Mouse (Mus musculus) heart, embryonic 12.5 days (tissue): ENCODE data around the gene Ralbp1. TPM values are rescaled to one million over a fixed set of nuclear protein-coding genes. Genes with fewer than 3 reads are reported as not detected.

Experiments used
- ATAC-seq: fragments of 200-750 bp; cut with Nextera tagmentation; 2 replicates; pipeline ENCODE4 v1.8.0; 2017; ENCODE audit warnings: moderate TSS enrichment, moderate library complexity; ENCODE audit not compliant: insufficient number of reproducible peaks, low FRiP score
- H3K27ac ChIP-seq: fragments of 300-500 bp; sonication (generic); 2 replicates; pipeline ENCODE4 v1.5.1; 2016; ENCODE audit warnings: mild to moderate bottlenecking, moderate library complexity; ENCODE audit not compliant: poor library complexity, severe bottlenecking
- H3K27me3 ChIP-seq: fragments of 300-500 bp; sonication (generic); replicated peaks from 2 replicates; pipeline ENCODE4 v1.6.1; 2016; ENCODE audit warnings: mild to moderate bottlenecking, moderate library complexity
- H3K36me3 ChIP-seq: fragments of 300-500 bp; sonication (generic); 2 replicates; pipeline ENCODE4 v1.6.1; 2016; ENCODE audit warnings: mild to moderate bottlenecking, moderate library complexity
- H3K4me1 ChIP-seq: fragments of 300-500 bp; sonication (generic); replicated peaks from 2 replicates; pipeline ENCODE4 v1.6.1; 2016; ENCODE audit warnings: mild to moderate bottlenecking
- H3K4me2 ChIP-seq: fragments of 300-500 bp; sonication (generic); 2 replicates; pipeline ENCODE4 v1.6.1; 2016; ENCODE audit warnings: mild to moderate bottlenecking, moderate library complexity
- H3K4me3 ChIP-seq: fragments of 300-500 bp; sonication (generic); 2 replicates; pipeline ENCODE4 v1.5.1; 2016; ENCODE audit warnings: mild to moderate bottlenecking
- H3K9ac ChIP-seq: fragments of 300-500 bp; sonication (generic); 2 replicates; pipeline ENCODE4 v1.6.1; 2016; ENCODE audit warnings: mild to moderate bottlenecking, moderate library complexity
- H3K9me3 ChIP-seq: fragments of 300-500 bp; sonication (generic); replicated peaks from 2 replicates; pipeline ENCODE4 v1.6.1; 2016; ENCODE audit warnings: mild to moderate bottlenecking, moderate library complexity
- WGBS: fragments of 180-500 bp; shearing (Covaris S2); methylation state at CpG from one replicate; pipeline ENCODE4 v1.1.7; 2016; 5-methylcytosine and 5-hydroxymethylcytosine counted together
- polyA plus RNA-seq: library from polyadenylated mRNA; unstranded; fragments of >200 nt; fragmentation: Nextera tagmentation; extraction: Ambion mirVana; gene quantifications from 2 replicates; pipeline ENCODE4 v1.2.1, GENCODE M21; 2016

Ralbp1 gene
- polyA plus RNA-seq, 1 experiment from 2014 or later: 41.1 TPM

DNA sequence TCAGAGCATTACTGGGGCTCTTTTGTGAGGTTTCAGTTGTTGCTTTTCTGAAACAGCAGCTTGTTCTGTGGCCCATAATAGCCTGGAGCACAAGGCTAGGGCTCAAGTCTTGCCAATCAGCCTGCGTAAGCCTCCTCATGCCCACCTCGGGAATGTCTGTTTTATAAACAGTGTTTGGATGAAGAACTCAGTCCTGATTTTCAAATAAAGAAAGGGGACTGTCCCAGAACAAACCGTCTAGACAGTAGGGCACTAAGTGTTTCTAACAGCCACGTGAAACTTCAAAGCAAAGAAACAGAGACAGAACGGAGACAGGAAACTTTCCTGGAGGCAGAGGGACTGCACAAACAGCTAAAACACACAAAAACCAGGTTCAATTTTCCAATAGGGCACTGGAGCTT is 14.0 kb downstream of the Ralbp1 start:
- H3K4me2 ChIP-seq: no peak overlapping the region
- no peak overlapping the region for H3K27ac ChIP-seq
- peaks cover 14% of the 10 kb centered on the region for H3K4me1 ChIP-seq
- no peaks in the 10 kb centered on the region for H3K27me3 ChIP-seq
- WGBS: 38% methylated on average over 5 of the region's 5 CpGs
- H3K36me3 ChIP-seq: peaks cover 8% of the 10 kb centered on the region; the same call in 1 of the 2 replicates
- no peak overlapping the region for H3K9ac ChIP-seq
- H3K9me3 ChIP-seq: no peaks in the 10 kb centered on the region
- no peak for ATAC-seq
- H3K4me3 ChIP-seq: no peak overlapping the region

DNA sequence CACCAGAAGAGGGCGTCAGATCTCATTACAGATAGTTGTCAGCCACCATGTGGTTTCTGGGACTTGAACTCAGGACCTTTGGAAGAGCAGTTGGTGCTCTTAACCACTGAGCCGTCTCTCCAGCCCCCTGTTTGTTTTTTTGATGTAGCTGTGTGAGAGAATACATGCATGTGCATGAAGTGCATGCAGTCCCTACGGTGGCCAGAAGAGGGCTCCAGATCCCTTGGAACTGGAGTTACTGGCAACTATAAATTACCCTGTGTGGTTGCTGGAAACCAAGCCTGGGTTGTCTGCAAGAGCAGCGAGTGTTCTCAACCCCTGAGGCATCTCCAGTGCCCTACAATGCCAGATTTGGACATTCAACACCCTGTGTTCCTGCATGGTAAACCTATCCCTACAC is 15.5 kb downstream of the Ralbp1 start:
- Histone ChIP-seq H3K9me3 (no peaks in the 10 kb centered on the region), H3K27ac (no peak overlapping the region), H3K27me3 (no peaks in the 10 kb centered on the region), H3K4me1 (peaks cover 17% of the 10 kb centered on the region), H3K4me3 (no peak overlapping the region), H3K9ac (no peak overlapping the region), H3K4me2 (no peak overlapping the region), H3K36me3 (peaks cover 8% of the 10 kb centered on the region; the same call in 1 of the 2 replicates)
- 46% methylated on average over 4 of the region's 4 CpGs for WGBS
- ATAC-seq: no peak

DNA sequence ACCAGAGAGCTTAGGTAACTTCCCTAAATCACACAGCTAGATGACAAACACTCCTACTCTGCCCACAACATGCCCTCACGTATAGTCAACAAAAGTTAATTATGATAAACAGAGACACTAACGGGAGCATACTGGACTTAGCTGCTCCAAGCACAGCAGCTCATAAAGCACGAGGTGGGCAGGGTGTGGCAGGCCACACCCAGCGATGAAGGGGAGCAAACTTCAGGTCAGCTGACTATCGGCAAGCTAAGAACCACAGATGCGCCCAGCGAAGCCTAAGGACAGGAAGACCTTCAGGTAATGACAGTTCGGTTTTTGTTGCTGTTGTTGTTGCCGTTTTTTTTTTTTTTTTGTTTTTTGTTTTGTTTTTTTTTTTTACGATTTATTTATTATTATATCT is 15.9 kb downstream of the Ralbp1 start:
- Histone ChIP-seq H3K4me2 (no peak overlapping the region), H3K9me3 (no peaks in the 10 kb centered on the region), H3K27ac (no peak overlapping the region), H3K4me1 (peaks cover 17% of the 10 kb centered on the region), H3K4me3 (no peak overlapping the region), H3K9ac (no peak overlapping the region), H3K36me3 (peaks cover 8% of the 10 kb centered on the region; the same call in 1 of the 2 replicates), H3K27me3 (no peaks in the 10 kb centered on the region)
- WGBS: 76% methylated on average over 10 of the region's 10 CpGs
- ATAC-seq: no peak

DNA sequence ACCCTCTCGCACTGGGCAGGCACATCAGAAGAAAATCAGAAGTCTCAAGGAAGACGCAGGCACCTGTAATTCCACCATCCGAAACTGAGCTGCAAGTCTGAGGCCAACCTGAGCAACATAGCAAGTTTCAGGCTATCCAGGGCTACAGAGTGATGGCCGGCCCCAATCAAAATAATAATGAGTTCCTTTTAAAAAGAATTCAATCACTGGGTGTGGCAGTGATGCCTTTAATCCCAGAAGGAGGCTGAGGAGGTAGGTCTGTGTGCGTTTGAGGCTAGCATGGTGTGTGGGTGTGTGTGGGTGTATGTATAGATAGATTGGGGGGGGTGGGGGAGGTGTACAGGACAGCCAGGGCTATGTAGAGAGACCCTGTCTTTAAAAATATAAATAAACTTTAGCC is 17.6 kb downstream of the Ralbp1 start:
- no peaks in the 10 kb centered on the region for H3K27me3 ChIP-seq
- H3K4me2 ChIP-seq: no peak overlapping the region
- no peak overlapping the region for H3K27ac ChIP-seq
- H3K36me3 ChIP-seq: peaks cover 16% of the 10 kb centered on the region; the same call in 1 of the 2 replicates
- WGBS: 90% methylated on average over 5 of the region's 5 CpGs
- no peaks in the 10 kb centered on the region for H3K9me3 ChIP-seq
- no peak for ATAC-seq
- H3K4me1 ChIP-seq: peaks cover 19% of the 10 kb centered on the region
- no peak overlapping the region for H3K4me3 ChIP-seq
- H3K9ac ChIP-seq: no peak overlapping the region

DNA sequence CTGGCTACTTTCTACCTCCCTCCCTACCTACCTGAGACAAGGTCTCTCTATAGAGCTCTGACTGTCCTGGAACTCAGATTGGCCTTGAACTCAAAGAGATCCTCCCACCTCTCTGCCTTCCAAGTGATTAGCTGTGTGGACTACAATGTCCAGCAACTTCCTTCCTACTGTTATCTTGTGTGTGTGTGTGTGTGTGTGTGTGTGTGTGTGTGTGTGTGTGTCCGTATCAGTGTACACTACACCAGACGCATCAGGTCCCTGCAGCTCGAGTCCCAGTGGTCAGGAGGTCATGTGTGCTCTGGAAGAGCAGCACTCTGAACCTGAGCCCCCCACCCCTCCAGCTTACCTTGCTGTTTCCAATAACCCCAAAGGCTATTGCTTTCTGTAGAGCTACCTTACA is 19.4 kb downstream of the Ralbp1 start:
- ATAC-seq: no peak

DNA sequence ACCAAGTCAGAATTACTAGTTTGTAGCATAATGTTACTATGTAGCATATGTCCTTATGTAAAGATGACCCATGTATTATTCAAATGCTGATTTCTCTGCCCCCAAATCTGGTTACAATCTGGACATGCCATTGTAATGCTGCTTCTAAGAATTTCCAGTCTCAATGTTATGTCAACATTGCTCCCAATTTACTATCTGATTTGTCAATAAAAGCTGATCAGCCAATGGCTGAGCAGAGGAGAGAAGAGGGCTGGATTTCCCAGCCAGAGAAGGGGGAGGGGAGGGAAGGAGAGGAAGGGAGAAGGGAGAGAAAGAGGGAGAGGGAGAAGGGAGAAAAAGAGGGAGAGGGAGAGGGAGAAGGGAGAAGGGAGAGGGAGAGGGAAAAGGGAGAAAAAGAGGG is 20.3 kb downstream of the Ralbp1 start:
- no peak overlapping the region for H3K4me2 ChIP-seq
- no peak overlapping the region for H3K4me3 ChIP-seq
- no peak for ATAC-seq
- H3K36me3 ChIP-seq: peaks cover 34% of the 10 kb centered on the region
- H3K27me3 ChIP-seq: no peaks in the 10 kb centered on the region
- 0 out of 2 replicates have a peak, but pooled peaks cover 5% of the 10 kb centered on the region for H3K4me1 ChIP-seq
- no peak overlapping the region for H3K27ac ChIP-seq
- no peak overlapping the region for H3K9ac ChIP-seq
- H3K9me3 ChIP-seq: no peaks in the 10 kb centered on the region

More for the DNA sequence above, 19.4 kb downstream of the Ralbp1 start:
- H3K4me3 ChIP-seq: no peak overlapping the region
- no peak overlapping the region for H3K27ac ChIP-seq
- no peaks in the 10 kb centered on the region for H3K27me3 ChIP-seq
- H3K4me1 ChIP-seq: 0 out of 2 replicates have a peak, but pooled peaks cover 5% of the 10 kb centered on the region
- H3K36me3 ChIP-seq: peaks cover 25% of the 10 kb centered on the region
- H3K9me3 ChIP-seq: no peaks in the 10 kb centered on the region
- H3K9ac ChIP-seq: no peak overlapping the region
- 32% methylated on average over 3 of the region's 3 CpGs for WGBS
- no peak overlapping the region for H3K4me2 ChIP-seq

DNA sequence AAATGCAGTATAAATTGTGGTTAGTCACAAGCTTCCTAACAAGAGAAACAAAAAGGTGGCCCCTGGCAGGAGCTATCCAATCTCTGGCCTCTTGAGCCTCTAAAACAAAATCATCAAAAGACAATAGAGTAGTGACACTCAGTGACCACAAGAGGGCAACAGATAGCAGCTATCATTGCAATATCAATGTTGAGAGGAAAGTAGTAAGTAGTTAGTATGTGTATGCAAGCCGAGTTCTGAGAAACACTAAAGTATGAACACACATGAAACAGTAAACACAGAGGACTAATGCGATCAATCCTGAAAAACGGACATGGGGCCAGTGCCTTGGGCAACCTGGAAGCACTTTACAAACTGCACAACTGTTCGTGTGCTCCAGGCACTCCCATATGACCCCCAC is 20.9 kb downstream of the Ralbp1 start:
- no peaks in the 10 kb centered on the region for H3K27me3 ChIP-seq
- no peak overlapping the region for H3K4me3 ChIP-seq
- WGBS: 42% methylated on average over 4 of the region's 4 CpGs
- H3K36me3 ChIP-seq: peaks cover 35% of the 10 kb centered on the region
- ATAC-seq: no peak
- no peak overlapping the region for H3K27ac ChIP-seq
- H3K9ac ChIP-seq: no peak overlapping the region
- H3K4me2 ChIP-seq: no peak overlapping the region
- H3K4me1 ChIP-seq: 0 out of 2 replicates have a peak, but pooled peaks cover 5% of the 10 kb centered on the region
- no peaks in the 10 kb centered on the region for H3K9me3 ChIP-seq

DNA sequence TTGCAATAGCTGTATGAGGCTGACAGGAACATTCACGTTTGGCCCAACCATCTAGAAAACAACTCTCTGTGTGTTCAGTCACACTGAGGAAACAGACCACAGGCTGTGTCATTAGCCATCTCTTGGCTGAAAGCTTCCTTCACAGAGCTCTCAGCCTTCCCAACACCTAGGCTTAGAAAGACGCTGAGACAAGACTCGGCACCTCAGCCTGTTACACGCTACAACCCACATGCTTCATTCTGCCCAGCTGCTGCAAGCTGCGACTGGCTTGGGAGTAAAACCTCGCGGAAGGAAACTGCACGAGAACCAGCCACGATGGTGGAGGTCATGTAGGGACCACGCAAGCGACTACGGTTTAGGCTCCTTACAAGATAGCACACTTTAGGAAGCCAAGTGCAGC is 21.8 kb downstream of the Ralbp1 start:
- WGBS: 91% methylated on average over 12 of the region's 12 CpGs
- no peaks in the 10 kb centered on the region for H3K27me3 ChIP-seq
- H3K4me2 ChIP-seq: no peak overlapping the region
- ATAC-seq: no peak
- H3K27ac ChIP-seq: no peak overlapping the region
- H3K36me3 ChIP-seq: peaks cover 41% of the 10 kb centered on the region
- H3K4me1 ChIP-seq: 0 out of 2 replicates have a peak, but pooled peaks cover 5% of the 10 kb centered on the region
- no peak overlapping the region for H3K4me3 ChIP-seq
- H3K9me3 ChIP-seq: no peaks in the 10 kb centered on the region
- H3K9ac ChIP-seq: no peak overlapping the region

DNA sequence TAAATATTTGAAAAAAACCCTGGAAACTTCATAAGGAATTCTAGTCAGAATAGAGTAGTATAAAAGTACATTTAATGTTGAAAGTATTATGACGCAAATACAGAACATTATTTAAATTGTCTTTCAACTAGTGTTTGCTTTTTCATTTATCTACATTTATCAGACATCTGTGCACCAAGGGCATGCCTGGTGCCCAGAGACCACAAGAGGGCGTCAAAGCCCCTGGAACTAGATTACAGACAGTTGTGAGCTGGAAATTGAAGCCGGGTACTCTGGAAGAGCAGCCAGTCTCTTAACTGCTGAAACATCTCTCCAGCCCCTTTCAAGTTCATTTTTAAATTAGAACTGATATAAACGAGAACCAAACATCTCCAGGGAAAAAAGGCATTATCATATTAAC is 23.0 kb downstream of the Ralbp1 start:
- Histone ChIP-seq H3K36me3 (peaks cover 44% of the 10 kb centered on the region), H3K9me3 (no peaks in the 10 kb centered on the region)
- WGBS: 59% methylated on average over 4 of the region's 4 CpGs

DNA sequence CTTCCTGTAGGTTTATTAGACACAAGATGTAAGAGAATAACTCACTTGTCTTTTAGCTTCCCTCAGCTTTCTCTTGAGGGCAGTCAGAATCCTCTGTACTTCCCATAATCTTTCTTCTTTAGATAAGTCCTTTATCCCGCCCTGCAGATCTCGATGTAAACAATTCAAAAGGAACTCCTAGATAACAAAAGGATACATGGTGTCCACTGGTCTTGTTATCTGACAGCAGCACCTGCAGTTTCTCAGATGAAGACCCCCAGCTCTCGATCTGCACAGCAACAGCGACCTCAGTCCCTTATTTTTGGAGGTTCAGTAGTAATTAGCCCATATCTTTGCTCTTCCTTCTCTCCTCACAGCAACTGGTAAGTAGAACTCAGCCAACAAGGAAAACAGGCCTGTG is 28.0 kb downstream of the Ralbp1 start:
- H3K4me3 ChIP-seq: no peak overlapping the region
- H3K27me3 ChIP-seq: no peaks in the 10 kb centered on the region
- ATAC-seq: no peak
- peaks cover 4% of the 10 kb centered on the region for H3K9me3 ChIP-seq
- peaks cover 59% of the 10 kb centered on the region for H3K36me3 ChIP-seq
- peaks cover 14% of the 10 kb centered on the region for H3K4me1 ChIP-seq
- no peak overlapping the region for H3K4me2 ChIP-seq
- no peak overlapping the region for H3K27ac ChIP-seq
- 19% methylated on average over 4 of the region's 4 CpGs for WGBS
- H3K9ac ChIP-seq: no peak overlapping the region

More for the DNA sequence above, 23.0 kb downstream of the Ralbp1 start:
- no peak overlapping the region for H3K27ac ChIP-seq
- no peak overlapping the region for H3K4me3 ChIP-seq
- ATAC-seq: no peak
- H3K9ac ChIP-seq: no peak overlapping the region
- H3K27me3 ChIP-seq: no peaks in the 10 kb centered on the region
- H3K4me1 ChIP-seq: peaks cover 10% of the 10 kb centered on the region
- no peak overlapping the region for H3K4me2 ChIP-seq

DNA sequence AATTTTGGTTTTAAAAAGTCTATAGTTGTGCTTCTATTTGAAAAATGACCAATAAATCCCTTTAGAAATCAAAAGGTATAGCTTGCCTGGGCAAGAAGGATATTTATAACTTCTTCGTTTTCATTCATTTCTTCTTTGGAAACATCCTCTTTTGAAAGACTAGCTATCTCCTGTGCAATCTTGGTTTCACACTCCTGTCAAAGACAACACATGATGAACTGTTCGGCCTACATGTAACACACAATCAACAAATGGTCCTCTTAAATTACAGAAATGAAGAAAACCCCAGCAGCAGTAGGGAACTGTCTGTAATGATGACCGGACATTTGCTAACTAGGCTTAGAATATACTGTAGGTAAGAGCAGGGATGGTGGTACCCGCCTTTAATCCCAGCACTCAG is 31.6 kb downstream of the Ralbp1 start:
- H3K4me3 ChIP-seq: no peak overlapping the region
- peaks cover 24% of the 10 kb centered on the region for H3K4me1 ChIP-seq
- no peaks in the 10 kb centered on the region for H3K27me3 ChIP-seq
- H3K9ac ChIP-seq: no peak overlapping the region
- no peak for ATAC-seq
- peaks cover 4% of the 10 kb centered on the region for H3K9me3 ChIP-seq
- WGBS: 90% methylated on average over 4 of the region's 4 CpGs
- H3K36me3 ChIP-seq: peaks cover 70% of the 10 kb centered on the region
- no peak overlapping the region for H3K27ac ChIP-seq
- no peak overlapping the region for H3K4me2 ChIP-seq

DNA sequence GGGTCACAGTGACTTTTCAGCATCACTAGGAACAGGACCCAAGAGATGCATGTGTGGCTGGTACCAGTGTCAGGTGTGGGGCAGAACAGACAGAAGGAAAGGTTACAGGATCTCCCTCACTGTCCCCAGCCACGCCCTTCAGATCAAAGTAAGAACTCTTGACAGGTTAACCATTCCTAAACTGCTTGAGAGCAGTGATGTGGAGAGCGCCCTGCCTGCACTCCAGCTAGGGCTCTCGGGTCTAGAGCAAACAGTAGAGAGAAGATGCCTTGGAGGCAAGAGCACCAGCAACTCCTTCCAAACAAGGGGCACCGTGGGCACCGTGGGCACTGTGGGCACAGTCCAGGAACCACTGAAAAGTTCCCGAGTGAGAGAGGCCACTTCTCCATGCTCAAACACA is 32.3 kb downstream of the Ralbp1 start:
- H3K4me3 ChIP-seq: no peak overlapping the region
- H3K9me3 ChIP-seq: peaks cover 4% of the 10 kb centered on the region
- ATAC-seq: no peak
- no peak overlapping the region for H3K4me2 ChIP-seq
- peaks cover 24% of the 10 kb centered on the region for H3K4me1 ChIP-seq
- H3K36me3 ChIP-seq: peaks cover 69% of the 10 kb centered on the region
- H3K9ac ChIP-seq: no peak overlapping the region
- H3K27me3 ChIP-seq: no peaks in the 10 kb centered on the region
- 83% methylated on average over 6 of the region's 6 CpGs for WGBS
- no peak overlapping the region for H3K27ac ChIP-seq
